Mouse (Mus musculus) ES-E14 (cell line): ENCODE measurements around the gene Dlg2.

ENCODE experiments used
- CHD2 ChIP-seq: IDR thresholded peaks from 2 replicates; pipeline ENCODE4 v1.6.1; 2014; ENCODE audit warnings: mild to moderate bottlenecking, low read depth, low read length, inconsistent platforms
- HCFC1 ChIP-seq: IDR thresholded peaks from 2 replicates; pipeline ENCODE4 v1.6.1; 2012; ENCODE audit warnings: low read length, inconsistent platforms, borderline replicate concordance; ENCODE audit not compliant: insufficient read depth
- MAFK ChIP-seq: IDR thresholded peaks from 2 replicates; pipeline ENCODE4 v1.6.1; 2014; ENCODE audit warnings: mild to moderate bottlenecking, low read depth, low read length, inconsistent platforms; ENCODE audit not compliant: insufficient read depth
- ZC3H11A ChIP-seq: IDR thresholded peaks from 2 replicates; pipeline ENCODE4 v1.6.1; 2012; ENCODE audit warnings: low read depth, mild to moderate bottlenecking, inconsistent platforms, low read length, borderline replicate concordance
- ZNF384 ChIP-seq: IDR thresholded peaks from 2 replicates; pipeline ENCODE4 v1.6.1; 2012; ENCODE audit warnings: low read depth, low read length, inconsistent platforms

DNA sequence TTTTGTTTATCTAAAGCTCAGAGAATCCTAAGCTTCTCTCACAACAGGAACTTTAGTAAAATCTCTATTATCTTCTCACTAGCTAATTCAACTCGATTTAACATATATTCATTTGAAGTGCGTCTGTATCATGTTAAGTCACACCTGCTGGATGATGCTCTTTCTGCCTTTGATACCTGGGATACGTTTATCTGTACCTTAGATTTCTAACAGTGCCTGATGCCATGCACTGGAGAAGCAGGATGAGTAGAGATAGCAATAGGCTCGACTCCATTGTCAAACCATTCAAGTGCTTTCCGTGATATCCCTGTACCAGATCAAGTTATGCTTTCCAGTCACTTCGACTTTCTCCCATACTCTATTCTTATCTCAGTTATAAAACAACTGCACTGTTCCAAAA is 732.5 kb downstream of the Dlg2 start:
- TF ChIP-seq CHD2: no peak
- no peak for TF ChIP-seq ZC3H11A
- TF ChIP-seq HCFC1: no peak
- no peak for TF ChIP-seq MAFK
- no peak for TF ChIP-seq ZNF384
